Mouse (Mus musculus) liver, adult 2 months (tissue): ENCODE results near the gene Nsg1. TPM values are rescaled to one million over a fixed set of nuclear protein-coding genes. Genes with fewer than 3 reads are reported as not detected.

Source experiments
- DNase-seq: peaks from one replicate; pipeline ENCODE4 v3.0.0-alpha.2; 2011; ENCODE audit warnings: low read depth, low spot score; ENCODE audit errors: extremely low read depth
- H3K27ac ChIP-seq: fragments of 200-500 bp; replicated peaks from 2 replicates; pipeline ENCODE4 v1.5.1; 2012; ENCODE audit warnings: low read depth, mild to moderate bottlenecking, control low read depth, inconsistent platforms, low read length; ENCODE audit not compliant: insufficient read depth
- H3K27me3 ChIP-seq: fragments of 200-500 bp; 2 replicates; pipeline ENCODE4 v1.6.1; 2012; ENCODE audit warnings: mild to moderate bottlenecking, moderate library complexity, low read length, inconsistent platforms; ENCODE audit not compliant: control insufficient read depth, insufficient read depth
- H3K36me3 ChIP-seq: fragments of 200-500 bp; 2 replicates; pipeline ENCODE4 v1.6.1; 2012; ENCODE audit warnings: low read length, inconsistent platforms; ENCODE audit not compliant: control insufficient read depth, insufficient read depth
- H3K4me1 ChIP-seq: fragments of 200-500 bp; 2 replicates; pipeline ENCODE4 v1.6.1; 2011; ENCODE audit warnings: low read length; ENCODE audit not compliant: control insufficient read depth, insufficient read depth
- H3K4me3 ChIP-seq: fragments of 200-500 bp; 2 replicates; pipeline ENCODE4 v1.5.1; 2011; ENCODE audit warnings: low read depth, mild to moderate bottlenecking, control low read depth, low read length, moderate library complexity; ENCODE audit not compliant: insufficient read depth
- H3K79me2 ChIP-seq: fragments of 200-500 bp; 2 replicates; pipeline ENCODE4 v1.6.1; 2012; ENCODE audit warnings: inconsistent platforms, mild to moderate bottlenecking, low read length, moderate library complexity; ENCODE audit not compliant: control insufficient read depth, insufficient read depth
- H3K9ac ChIP-seq: fragments of 200-500 bp; 2 replicates; pipeline ENCODE4 v1.6.1; 2012; ENCODE audit warnings: low read depth, mild to moderate bottlenecking, control low read depth, inconsistent platforms, low read length
- CTCF ChIP-seq: fragments of 200-500 bp; IDR thresholded peaks from 2 replicates; pipeline ENCODE4 v1.5.1; 2011; ENCODE audit warnings: low read depth, low read length, control low read depth
- POLR2A ChIP-seq: fragments of 200-500 bp; IDR thresholded peaks from 2 replicates; pipeline ENCODE4 v1.6.1; 2011; ENCODE audit warnings: low read length, control low read depth; ENCODE audit not compliant: insufficient read depth; ENCODE audit errors: extremely low read depth
- WGBS: fragments of 180-500 bp; shearing (Covaris S2); methylation state at CpG from one replicate; pipeline ENCODE4 v1.1.7; 2018; 5-methylcytosine and 5-hydroxymethylcytosine counted together
- polyA plus RNA-seq: library from polyadenylated mRNA; depleted of rRNA; stranded (reverse); fragments of >200 nt; gene quantifications from 2 replicates; pipeline ENCODE4 v1.2.3, GENCODE M21; 2012
- total RNA-seq: library from RNA; depleted of rRNA; stranded (reverse); fragments of >200 nt; gene quantifications from 2 replicates; pipeline ENCODE4 v1.2.3, GENCODE M21; 2014

The Nsg1 gene
- total and polyA plus RNA-seq, 2 experiments: 1.3 to 1.9 TPM

DNA sequence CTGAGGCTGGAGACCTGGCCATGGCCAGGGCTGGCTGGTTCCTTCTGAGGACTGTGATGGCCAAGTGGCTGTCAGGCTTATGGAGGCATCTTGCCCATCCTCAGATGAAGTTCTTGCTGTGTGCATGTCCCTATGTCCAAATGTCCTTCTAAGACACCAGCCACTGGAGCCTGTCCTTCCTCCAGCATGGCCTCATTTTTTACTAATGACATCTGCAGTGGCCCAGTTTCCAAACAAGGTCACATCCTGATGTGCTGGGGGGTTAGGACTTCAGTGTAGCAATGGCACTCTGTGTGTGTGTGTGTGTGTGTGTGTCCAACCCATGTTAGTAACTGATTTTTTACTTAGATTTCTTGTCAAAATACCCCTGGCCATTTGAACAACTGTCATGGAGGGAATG lies 36.2 kb upstream of the Nsg1 start:
- H3K79me2 ChIP-seq: no peaks in the 10 kb centered on the region
- H3K27ac ChIP-seq: no peak overlapping the region
- H3K36me3 ChIP-seq: no peaks in the 10 kb centered on the region
- DNase-seq: no peak
- TF ChIP-seq POLR2A (no peak), CTCF (no peak)
- no peak overlapping the region for H3K9ac ChIP-seq
- H3K4me1 ChIP-seq: no peaks in the 10 kb centered on the region
- no peak overlapping the region for H3K4me3 ChIP-seq
- H3K27me3 ChIP-seq: no peaks in the 10 kb centered on the region

DNA sequence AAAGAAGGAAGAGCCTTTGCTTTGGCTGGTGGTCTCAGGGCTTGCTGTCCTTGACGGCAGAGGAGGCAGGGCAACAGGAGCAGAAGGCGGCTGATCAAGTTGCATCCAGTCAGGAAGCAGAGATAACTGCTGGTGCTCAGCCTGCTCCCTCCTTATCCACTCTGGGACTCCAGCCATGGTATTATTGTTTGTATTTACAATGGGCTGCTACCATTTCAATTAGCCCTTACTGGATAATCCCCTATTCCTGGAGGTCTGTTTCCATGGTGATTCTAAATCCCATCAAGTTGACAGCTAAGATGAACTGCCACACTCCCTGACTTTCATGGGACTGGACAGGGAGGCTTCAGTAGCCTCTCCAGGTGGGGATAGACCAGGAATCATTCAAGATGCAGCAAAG lies 35.2 kb upstream of the Nsg1 start:
- H3K4me3 ChIP-seq: no peak overlapping the region
- no peak overlapping the region for H3K27ac ChIP-seq
- no peaks in the 10 kb centered on the region for H3K27me3 ChIP-seq
- no peak for TF ChIP-seq POLR2A
- TF ChIP-seq CTCF: no peak
- H3K79me2 ChIP-seq: no peaks in the 10 kb centered on the region
- H3K36me3 ChIP-seq: no peaks in the 10 kb centered on the region
- no peak overlapping the region for H3K9ac ChIP-seq
- H3K4me1 ChIP-seq: no peaks in the 10 kb centered on the region
- WGBS: 34% methylated on average over 2 of the region's 2 CpGs
- no peak for DNase-seq

DNA sequence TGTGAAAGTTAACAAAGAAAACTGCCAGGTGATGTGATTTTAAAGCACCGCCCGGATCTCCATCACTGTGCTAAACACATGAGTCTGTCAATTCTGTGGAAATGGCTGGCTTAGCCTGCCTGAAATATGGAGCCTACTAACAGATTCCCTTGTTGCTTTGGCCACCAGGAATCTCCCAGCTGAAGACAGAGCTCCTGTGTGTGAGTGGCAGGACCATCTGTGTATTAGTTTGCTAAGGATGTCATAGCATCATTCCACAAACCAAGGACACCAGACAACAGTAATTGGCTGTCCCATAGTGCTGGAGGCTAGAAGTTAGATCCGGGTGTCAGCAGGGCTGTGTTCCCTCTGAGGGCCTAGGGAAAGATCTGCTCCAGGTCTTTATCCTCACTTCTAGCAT lies 31.2 kb upstream of the Nsg1 start:
- no peak for TF ChIP-seq CTCF
- TF ChIP-seq POLR2A: no peak
- no peaks in the 10 kb centered on the region for H3K36me3 ChIP-seq
- no peak overlapping the region for H3K4me3 ChIP-seq
- WGBS: 92% methylated on average over 3 of the region's 3 CpGs
- H3K9ac ChIP-seq: no peak overlapping the region
- H3K4me1 ChIP-seq: no peaks in the 10 kb centered on the region
- no peak overlapping the region for H3K27ac ChIP-seq
- H3K27me3 ChIP-seq: no peaks in the 10 kb centered on the region
- no peaks in the 10 kb centered on the region for H3K79me2 ChIP-seq
- no peak for DNase-seq

DNA sequence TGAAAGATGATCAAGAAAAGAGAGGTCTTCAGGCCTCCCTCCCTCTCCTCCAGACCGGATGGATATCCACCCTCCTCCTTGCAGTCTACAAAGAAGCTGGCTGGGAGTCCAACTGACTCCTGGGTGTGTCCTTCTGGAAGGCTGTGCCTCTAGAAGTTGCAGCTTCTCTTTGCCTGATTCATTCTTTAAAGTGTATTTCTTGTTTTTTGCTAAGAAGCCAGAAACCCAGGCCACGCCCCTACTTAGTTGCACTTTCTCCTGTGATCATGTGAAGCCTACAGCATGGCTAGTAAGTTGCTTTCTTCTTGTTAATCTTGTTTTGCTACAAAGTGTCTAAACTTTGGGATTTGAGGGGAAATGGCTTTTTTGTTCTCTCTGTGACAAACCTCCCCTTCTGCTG lies 27.3 kb upstream of the Nsg1 start:
- TF ChIP-seq CTCF (no peak), POLR2A (no peak)
- Histone ChIP-seq H3K36me3 (no peaks in the 10 kb centered on the region), H3K4me3 (no peak overlapping the region), H3K9ac (no peak overlapping the region), H3K27ac (no peak overlapping the region), H3K4me1 (no peaks in the 10 kb centered on the region), H3K27me3 (no peaks in the 10 kb centered on the region), H3K79me2 (no peaks in the 10 kb centered on the region)
- 85% methylated on average over 2 of the region's 2 CpGs for WGBS
- no peak for DNase-seq

DNA sequence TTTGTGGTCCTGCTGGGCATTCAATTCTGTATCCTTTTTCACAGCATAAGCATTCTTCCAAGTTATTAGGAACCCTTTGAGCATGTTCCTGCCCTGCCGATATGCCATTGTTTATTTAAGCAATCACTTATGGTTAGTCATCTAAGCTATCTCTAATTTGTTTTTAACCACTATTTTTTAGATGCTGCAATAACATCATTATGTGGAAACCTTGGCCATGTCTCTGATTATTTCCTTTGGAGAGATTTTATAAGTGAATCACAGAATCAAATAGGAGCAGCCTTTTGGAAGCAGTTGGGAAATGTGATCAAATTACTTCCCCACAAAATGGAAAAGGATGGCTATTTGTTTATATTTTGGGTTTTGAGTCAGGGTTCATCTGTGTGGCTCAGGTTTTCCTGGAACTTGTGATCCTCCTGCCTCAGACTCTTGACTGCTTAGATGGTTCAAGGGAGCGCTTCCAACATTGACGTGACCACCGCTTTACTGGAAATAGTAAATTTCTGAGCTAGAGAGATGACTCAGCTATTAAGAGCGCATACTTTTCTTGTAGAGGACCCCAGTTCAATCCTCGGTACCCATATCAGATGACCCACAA lies 25.1 kb upstream of the Nsg1 start:
- Histone ChIP-seq H3K9ac (no peak overlapping the region), H3K27ac (no peak overlapping the region), H3K27me3 (no peaks in the 10 kb centered on the region), H3K79me2 (no peaks in the 10 kb centered on the region), H3K4me1 (no peaks in the 10 kb centered on the region), H3K4me3 (no peak overlapping the region), H3K36me3 (no peaks in the 10 kb centered on the region)
- no peak for DNase-seq
- TF ChIP-seq POLR2A: no peak
- no peak for TF ChIP-seq CTCF
- 79% methylated on average over 6 of the region's 6 CpGs for WGBS

DNA sequence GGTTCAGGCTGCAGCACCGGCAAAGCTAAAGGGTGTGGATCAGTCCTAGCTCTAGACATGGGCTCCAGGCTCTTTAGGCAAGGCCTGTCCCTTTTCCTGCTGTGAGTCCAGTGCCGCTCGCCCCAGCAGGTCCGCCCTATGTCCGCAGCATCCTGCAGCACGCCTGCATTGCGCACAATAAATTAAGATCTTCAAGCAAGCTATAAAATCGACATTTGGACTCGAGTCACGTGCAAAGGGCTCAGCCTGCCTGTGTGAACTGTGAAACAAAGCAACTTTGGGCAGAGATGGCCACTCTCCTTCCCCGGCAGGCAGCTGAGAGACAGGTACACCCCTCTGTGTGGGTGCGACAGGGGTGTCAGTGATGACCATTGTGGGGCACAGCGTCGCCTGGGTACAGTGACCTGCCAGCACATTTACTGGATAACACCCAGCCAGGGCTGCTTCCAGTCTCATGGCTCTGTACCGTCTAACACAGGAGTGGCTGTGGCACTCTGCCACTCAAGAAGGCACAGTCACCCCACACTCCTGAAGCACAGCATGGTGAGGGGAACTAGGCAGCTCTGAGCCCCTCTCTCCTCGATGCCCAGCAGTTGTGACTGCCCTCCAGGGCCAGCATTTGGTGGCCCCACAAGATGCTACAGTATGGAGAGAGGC lies 14.7 kb upstream of the Nsg1 start:
- no peaks in the 10 kb centered on the region for H3K36me3 ChIP-seq
- WGBS: 77% methylated on average over 16 of the region's 16 CpGs
- H3K27ac ChIP-seq: no peak overlapping the region
- no peaks in the 10 kb centered on the region for H3K4me1 ChIP-seq
- H3K79me2 ChIP-seq: no peaks in the 10 kb centered on the region
- no peaks in the 10 kb centered on the region; the same call in 1 of the 2 replicates for H3K27me3 ChIP-seq
- TF ChIP-seq CTCF (no peak), POLR2A (no peak)
- no peak overlapping the region for H3K9ac ChIP-seq
- H3K4me3 ChIP-seq: no peak overlapping the region
- DNase-seq: no peak
